Mouse (Mus musculus) embryonic facial prominence, embryonic 13.5 days (tissue): ENCODE measurements at regions not wholly inside any gene's neighbourhood (a gene's known extent, or its start where the extent isn't known, plus 50 kb on each side); places are given as distances from the start of the nearest gene placed in this dataset.
A peak's percentile ranks its signal among the peaks of the same experiment; 100 is the strongest.

Source experiments
- ATAC-seq: fragments of 200-750 bp; cut with Nextera tagmentation; 2 replicates; pipeline ENCODE4 v1.8.0; 2017; ENCODE audit warnings: low read depth; ENCODE audit not compliant: insufficient number of reproducible peaks, insufficient read depth, low FRiP score, low TSS enrichment
- H3K27ac ChIP-seq: fragments of 300-500 bp; sonication (generic); 2 replicates; pipeline ENCODE4 v1.5.1; 2015; ENCODE audit warnings: moderate library complexity, mild to moderate bottlenecking, inconsistent platforms
- H3K27me3 ChIP-seq: fragments of 300-500 bp; sonication (generic); 2 replicates; pipeline ENCODE4 v1.6.1; 2015; ENCODE audit warnings: mild to moderate bottlenecking, inconsistent platforms
- H3K36me3 ChIP-seq: fragments of 300-500 bp; sonication (generic); 2 replicates; pipeline ENCODE4 v1.6.1; 2015; ENCODE audit warnings: mild to moderate bottlenecking, inconsistent platforms
- H3K4me1 ChIP-seq: fragments of 300-500 bp; sonication (generic); 2 replicates; pipeline ENCODE4 v1.6.1; 2015; ENCODE audit warnings: inconsistent platforms
- H3K4me2 ChIP-seq: fragments of 300-500 bp; sonication (generic); 2 replicates; pipeline ENCODE4 v1.6.1; 2015; ENCODE audit warnings: moderate library complexity, mild to moderate bottlenecking, inconsistent platforms
- H3K4me3 ChIP-seq: fragments of 300-500 bp; sonication (generic); 2 replicates; pipeline ENCODE4 v1.5.1; 2015; ENCODE audit warnings: mild to moderate bottlenecking, inconsistent platforms
- H3K9ac ChIP-seq: fragments of 300-500 bp; sonication (generic); 2 replicates; pipeline ENCODE4 v1.6.1; 2015; ENCODE audit warnings: mild to moderate bottlenecking, inconsistent platforms
- H3K9me3 ChIP-seq: fragments of 300-500 bp; sonication (generic); 2 replicates; pipeline ENCODE4 v1.6.1; 2016; ENCODE audit warnings: inconsistent platforms
- WGBS: fragments of 180-500 bp; shearing (Covaris S2); methylation state at CpG from one replicate; pipeline ENCODE4 v1.1.7; 2015; ENCODE audit warnings: mixed read lengths; 5-methylcytosine and 5-hydroxymethylcytosine counted together

DNA sequence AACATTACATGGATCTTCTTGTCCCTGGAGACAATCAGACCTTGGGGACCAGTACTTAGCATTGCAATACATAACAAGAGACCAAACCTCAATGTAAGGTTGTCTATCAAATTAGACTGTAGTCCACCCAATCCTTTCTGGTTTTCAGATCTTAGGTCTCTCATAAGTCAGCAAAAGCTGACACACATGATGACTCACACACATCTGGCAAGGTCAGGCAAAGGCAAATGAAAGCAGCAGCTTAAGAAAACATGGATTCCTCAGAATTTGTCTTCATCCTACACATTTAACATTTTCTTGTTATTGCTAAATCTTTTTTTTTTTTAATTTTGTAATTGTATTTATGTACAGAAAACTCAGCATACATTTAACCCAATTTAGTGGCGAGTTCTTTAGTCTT, 52.0 kb downstream of the Gm11983 start:
- Histone ChIP-seq H3K9ac (no peak overlapping the region), H3K27ac (no peak overlapping the region)

GRCm38 (mm10) chr11:6782826-6783225, 54.6 kb downstream of the Gm11983 start:
- no peaks in the 10 kb centered on the region for H3K9me3 ChIP-seq
- no peak overlapping the region for H3K27ac ChIP-seq
- H3K4me1 ChIP-seq, result no peaks in the 10 kb centered on the region
- no peak overlapping the region for H3K4me2 ChIP-seq
- H3K36me3 ChIP-seq, result no peaks in the 10 kb centered on the region
- 90% methylated on average over 14 of the region's 14 CpGs for WGBS
- no peak for ATAC-seq
- no peak overlapping the region for H3K9ac ChIP-seq
- no peak overlapping the region for H3K4me3 ChIP-seq
- H3K27me3 ChIP-seq, result no peaks in the 10 kb centered on the region

More for the DNA sequence above, 52.0 kb downstream of the Gm11983 start:
- Histone ChIP-seq H3K27me3 (no peaks in the 10 kb centered on the region), H3K9me3 (no peaks in the 10 kb centered on the region), H3K4me2 (no peak overlapping the region), H3K4me1 (no peaks in the 10 kb centered on the region), H3K4me3 (no peak overlapping the region), H3K36me3 (no peaks in the 10 kb centered on the region)
- ATAC-seq, result no peak
- WGBS, result 90% methylated on average over 1 of the region's 1 CpGs

- ATAC-seq, result no peak
- no peaks in the 10 kb centered on the region for H3K27me3 ChIP-seq
These were observed 57.7 kb downstream of the Gm11983 start for GRCm38 (mm10) chr11:6779752-6780151.

DNA sequence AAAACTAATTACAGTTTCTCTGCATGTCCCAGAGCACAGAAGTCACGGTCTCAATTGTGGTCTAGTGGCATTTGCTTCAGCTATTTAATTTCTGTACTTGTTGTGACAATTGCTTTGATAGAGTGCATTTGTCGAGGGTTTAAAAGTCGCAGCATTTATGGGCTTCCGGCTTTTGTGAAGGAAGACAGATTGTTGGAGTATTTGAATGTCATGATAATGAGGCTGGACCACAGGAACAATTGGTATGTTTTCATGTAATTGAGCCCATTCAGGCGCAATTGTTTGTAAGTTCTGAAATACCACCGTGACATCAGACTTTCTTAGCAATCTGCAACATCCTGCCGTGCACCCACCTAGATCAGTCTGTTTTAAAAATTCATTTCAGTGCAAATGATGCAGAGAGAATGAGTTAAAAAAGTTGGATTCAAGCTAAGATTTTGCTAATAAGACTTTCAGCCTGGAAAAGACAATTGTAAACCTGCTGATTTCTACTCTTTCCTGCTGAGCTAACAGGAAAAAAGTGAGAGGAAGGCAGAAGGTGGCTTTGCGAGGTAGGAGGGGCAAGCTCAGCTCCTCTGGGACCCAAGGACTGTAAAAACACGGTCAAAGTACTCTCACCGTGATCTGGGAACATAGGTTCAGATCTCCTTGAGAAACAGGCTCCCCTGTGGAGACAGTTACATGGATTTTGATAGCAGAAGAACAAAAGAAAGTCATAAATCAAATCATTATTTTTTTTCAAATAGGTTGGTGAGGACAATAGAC, 58.7 kb downstream of the Gm11983 start:
- WGBS, result 51% methylated on average over 10 of the region's 10 CpGs
- ATAC-seq, result no peak
- no peak overlapping the region for H3K4me3 ChIP-seq

More at GRCm38 (mm10) chr11:6779752-6780151, 57.7 kb downstream of the Gm11983 start:
- Histone ChIP-seq H3K27ac (no peak overlapping the region), H3K4me1 (no peaks in the 10 kb centered on the region), H3K9me3 (no peaks in the 10 kb centered on the region), H3K36me3 (no peaks in the 10 kb centered on the region), H3K4me3 (no peak overlapping the region), H3K4me2 (no peak overlapping the region), H3K9ac (no peak overlapping the region)
- WGBS, result 72% methylated on average over 5 of the region's 5 CpGs

DNA sequence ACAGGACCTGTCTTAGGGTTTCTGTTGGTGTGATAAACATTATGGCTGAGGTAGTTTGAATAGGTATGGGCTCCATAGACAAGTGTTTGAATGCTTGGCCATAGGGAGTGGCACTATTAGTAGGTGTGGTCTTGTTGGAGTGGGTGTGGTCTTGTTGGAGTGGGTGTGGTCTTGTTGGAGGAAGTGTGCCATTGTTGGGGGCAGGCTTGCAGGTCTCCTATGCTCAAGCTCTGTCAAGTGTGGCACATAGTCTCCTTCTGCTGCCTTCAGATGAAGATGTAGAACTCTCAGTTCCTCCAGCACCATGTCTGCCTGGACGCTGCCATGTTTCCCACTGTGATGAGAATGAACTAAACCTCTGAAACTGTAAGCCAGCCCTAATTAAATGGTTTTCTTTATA, 59.9 kb downstream of the Gm11983 start:
- Histone ChIP-seq H3K9me3 (no peaks in the 10 kb centered on the region), H3K27ac (no peak overlapping the region), H3K4me2 (no peak overlapping the region), H3K27me3 (no peaks in the 10 kb centered on the region), H3K36me3 (no peaks in the 10 kb centered on the region), H3K4me3 (no peak overlapping the region), H3K4me1 (no peaks in the 10 kb centered on the region), H3K9ac (no peak overlapping the region)
- 88% methylated on average over 1 of the region's 1 CpGs for WGBS
- ATAC-seq, result no peak

More for the DNA sequence above, 58.7 kb downstream of the Gm11983 start:
- no peaks in the 10 kb centered on the region for H3K4me1 ChIP-seq
- no peaks in the 10 kb centered on the region for H3K36me3 ChIP-seq
- no peak overlapping the region for H3K27ac ChIP-seq
- H3K9ac ChIP-seq, result no peak overlapping the region
- H3K27me3 ChIP-seq, result no peaks in the 10 kb centered on the region
- H3K4me2 ChIP-seq, result no peak overlapping the region
- no peaks in the 10 kb centered on the region for H3K9me3 ChIP-seq

DNA sequence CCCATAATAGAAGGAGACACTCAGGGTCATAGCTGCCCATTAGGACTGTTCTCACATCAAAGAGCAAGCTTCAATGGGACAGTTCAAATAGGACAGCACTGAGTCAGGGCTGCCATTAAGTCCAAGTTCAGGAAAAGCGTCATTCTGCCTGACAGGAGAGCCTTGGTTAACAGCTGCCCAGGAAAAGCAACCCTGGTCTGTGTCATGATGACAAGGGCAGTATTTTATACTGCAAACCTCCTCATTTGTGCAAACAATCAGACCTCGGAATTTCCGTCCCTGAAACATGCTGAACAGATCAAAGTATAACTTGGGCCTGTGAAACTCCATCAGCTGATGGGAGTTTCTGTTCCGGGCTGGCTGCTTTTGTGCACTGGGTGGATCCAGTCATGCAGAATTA, 62.8 kb downstream of the Gm11983 start:
- Histone ChIP-seq H3K27me3 (no peaks in the 10 kb centered on the region), H3K36me3 (no peaks in the 10 kb centered on the region), H3K4me2 (no peak overlapping the region), H3K9ac (no peak overlapping the region), H3K27ac (no peak overlapping the region), H3K4me1 (no peaks in the 10 kb centered on the region), H3K4me3 (no peak overlapping the region), H3K9me3 (no peaks in the 10 kb centered on the region)
- ATAC-seq, result no peak
- WGBS, result 47% methylated on average over 4 of the region's 4 CpGs

GRCm38 (mm10) chr11:6773951-6774350, 63.5 kb downstream of the Gm11983 start:
- 81% methylated on average over 5 of the region's 5 CpGs for WGBS

GRCm38 (mm10) chr11:6773364-6773763, 64.1 kb downstream of the Gm11983 start:
- no peak overlapping the region for H3K9ac ChIP-seq
- ATAC-seq, result no peak
- no peaks in the 10 kb centered on the region for H3K27me3 ChIP-seq
- WGBS, result 0% methylated on average over 1 of the region's 1 CpGs
- H3K4me1 ChIP-seq, result no peaks in the 10 kb centered on the region
- no peaks in the 10 kb centered on the region for H3K9me3 ChIP-seq
- H3K4me3 ChIP-seq, result no peak overlapping the region
- H3K4me2 ChIP-seq, result no peak overlapping the region
- no peak overlapping the region for H3K27ac ChIP-seq
- no peaks in the 10 kb centered on the region for H3K36me3 ChIP-seq

More at GRCm38 (mm10) chr11:6773951-6774350, 63.5 kb downstream of the Gm11983 start:
- Histone ChIP-seq H3K27ac (no peak overlapping the region), H3K4me2 (no peak overlapping the region), H3K9me3 (no peaks in the 10 kb centered on the region), H3K4me3 (no peak overlapping the region), H3K27me3 (no peaks in the 10 kb centered on the region), H3K4me1 (no peaks in the 10 kb centered on the region), H3K36me3 (no peaks in the 10 kb centered on the region), H3K9ac (no peak overlapping the region)
- ATAC-seq, result no peak

DNA sequence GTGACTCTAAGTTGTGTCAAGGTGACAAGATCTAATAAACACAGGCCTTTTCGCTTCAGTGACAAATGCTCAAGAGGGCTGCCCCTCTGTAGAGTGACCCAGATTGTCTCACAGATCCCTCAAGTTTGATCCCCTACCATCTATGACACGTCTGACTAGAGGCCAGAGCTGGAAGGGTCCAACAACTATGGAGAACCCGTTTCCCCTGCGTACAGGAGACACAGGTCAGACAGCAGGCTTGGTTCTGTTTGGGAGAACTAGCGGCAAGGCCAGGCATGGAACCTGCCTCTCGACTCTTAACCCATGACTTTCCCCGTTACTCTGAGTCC, 68.1 kb downstream of the Gm11983 start:
- no peaks in the 10 kb centered on the region for H3K27me3 ChIP-seq
- no peak overlapping the region for H3K27ac ChIP-seq
- no peak for ATAC-seq
- H3K4me2 ChIP-seq, result no peak overlapping the region
- H3K4me3 ChIP-seq, result no peak overlapping the region
- H3K9ac ChIP-seq, result no peak overlapping the region
- H3K4me1 ChIP-seq, result no peaks in the 10 kb centered on the region
- no peaks in the 10 kb centered on the region for H3K36me3 ChIP-seq
- H3K9me3 ChIP-seq, result no peaks in the 10 kb centered on the region
- 86% methylated on average over 7 of the region's 7 CpGs for WGBS

GRCm38 (mm10) chr11:6768599-6769436, 68.6 kb downstream of the Gm11983 start:
- WGBS, result 55% methylated on average over 22 of the region's 22 CpGs
- Histone ChIP-seq H3K36me3 (no peaks in the 10 kb centered on the region), H3K9ac (no peak overlapping the region), H3K4me3 (no peak overlapping the region), H3K4me1 (no peaks in the 10 kb centered on the region), H3K9me3 (no peaks in the 10 kb centered on the region), H3K27me3 (no peaks in the 10 kb centered on the region), H3K27ac (no peak overlapping the region), H3K4me2 (no peak overlapping the region)
- peak; percentile 12; the same call in 1 of the 2 replicates for ATAC-seq

- H3K4me3 ChIP-seq, result no peak overlapping the region
- no peak overlapping the region for H3K27ac ChIP-seq
- WGBS, result 67% methylated on average over 7 of the region's 7 CpGs
- H3K9ac ChIP-seq, result no peak overlapping the region
- H3K9me3 ChIP-seq, result no peaks in the 10 kb centered on the region
- H3K4me1 ChIP-seq, result no peaks in the 10 kb centered on the region
- no peak for ATAC-seq
- no peaks in the 10 kb centered on the region for H3K36me3 ChIP-seq
- no peak overlapping the region for H3K4me2 ChIP-seq
- no peaks in the 10 kb centered on the region for H3K27me3 ChIP-seq
These were observed 70.7 kb downstream of the Gm11983 start for GRCm38 (mm10) chr11:6766725-6767124.
